Mouse (Mus musculus): Measurements from ENCODE around the gene Ciao2a. TPM values are rescaled to one million over a fixed set of nuclear protein-coding genes. Genes with fewer than 3 reads are reported as not detected.

The Ciao2a gene
- polyA plus RNA-seq, 1 experiment = 5.3 TPM

DNA sequence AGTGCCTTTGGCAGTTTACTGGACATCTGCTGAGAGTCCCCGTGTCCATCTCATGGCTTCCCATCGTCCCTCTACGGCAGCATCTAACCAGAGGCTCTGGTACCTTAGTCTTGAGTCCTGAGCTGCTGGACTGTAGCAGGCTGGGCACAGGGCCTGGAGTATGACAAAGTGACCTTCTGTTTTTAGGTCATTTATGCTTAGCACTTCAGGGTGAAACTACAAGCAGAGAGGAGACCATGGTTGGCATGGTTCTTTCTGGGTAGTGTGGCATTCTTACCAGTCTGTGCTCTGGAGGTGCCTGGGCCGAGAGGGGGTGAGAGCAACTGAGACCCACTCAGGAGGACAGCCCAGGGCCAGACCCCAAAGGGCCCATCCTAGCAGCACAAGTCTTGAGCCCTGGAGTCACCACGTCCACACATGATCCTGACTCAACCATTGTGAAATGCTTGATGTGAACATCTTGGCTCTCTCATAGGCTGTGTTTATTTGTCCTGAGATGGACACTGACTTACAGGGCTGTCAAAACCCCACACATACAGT, 47.0 kb downstream of the Ciao2a start:
- Histone ChIP-seq H3K4me1 (ENCODE audit: control insufficient read depth, insufficient read depth, insufficient read length, low read length) (peaks cover 4% of the 10 kb centered on the region; the same call in 1 of the 2 replicates), H3K27me3 (ENCODE audit: control insufficient read depth, insufficient read depth, low read length) (no peaks in the 10 kb centered on the region), H3K27ac (ENCODE audit: insufficient read depth, low read depth, low read length) (no peak overlapping the region), H3K36me3 (ENCODE audit: control insufficient read depth, insufficient read depth, low read length) (peaks cover 11% of the 10 kb centered on the region; the same call in 1 of the 2 replicates), H3K4me3 (ENCODE audit: low read depth, low read length) (no peak overlapping the region)
- 97% methylated on average over 5 of the region's 5 CpGs for WGBS
- TF ChIP-seq CTCF (IDR thresholded peaks at IDR 0.05; ENCODE audit: extremely low read depth, insufficient read length, insufficient replicate concordance, low read depth, low read length) (no peak), POLR2A (IDR thresholded peaks at IDR 0.05; ENCODE audit: low read depth, low read length) (no peak)

DNA sequence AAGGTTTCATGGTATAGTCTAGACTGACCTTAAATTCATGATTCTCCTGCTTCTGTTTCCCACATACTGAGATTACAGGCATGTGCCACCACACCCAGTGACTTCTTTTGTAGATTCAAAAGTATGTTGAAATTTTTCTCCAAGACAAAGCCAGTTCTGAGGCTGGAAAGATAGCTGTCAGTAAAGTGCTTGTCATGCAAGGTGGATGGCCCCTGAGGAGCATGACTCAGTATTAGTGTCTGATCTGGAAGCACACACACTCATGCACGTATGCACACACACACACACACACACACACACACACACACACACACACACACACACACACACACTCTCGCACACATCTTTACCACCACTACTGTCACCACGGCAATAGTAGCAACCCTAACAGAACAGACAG, 48.6 kb downstream of the Ciao2a start:
- 80% methylated on average over 3 of the region's 3 CpGs for WGBS
- H3K4me3 ChIP-seq (ENCODE audit: low read depth, low read length) = no peak overlapping the region
- TF ChIP-seq CTCF (IDR thresholded peaks at IDR 0.05; ENCODE audit: extremely low read depth, insufficient read length, insufficient replicate concordance, low read depth, low read length) = no peak
- no peak for TF ChIP-seq POLR2A (IDR thresholded peaks at IDR 0.05; ENCODE audit: low read depth, low read length)
- peaks cover 4% of the 10 kb centered on the region; the same call in 1 of the 2 replicates for H3K4me1 ChIP-seq (ENCODE audit: control insufficient read depth, insufficient read depth, insufficient read length, low read length)
- no peak overlapping the region for H3K27ac ChIP-seq (ENCODE audit: insufficient read depth, low read depth, low read length)
- H3K27me3 ChIP-seq (ENCODE audit: control insufficient read depth, insufficient read depth, low read length) = no peaks in the 10 kb centered on the region
- H3K36me3 ChIP-seq (ENCODE audit: control insufficient read depth, insufficient read depth, low read length) = no peaks in the 10 kb centered on the region

- H3K4me1 ChIP-seq (ENCODE audit: control insufficient read depth, insufficient read depth, insufficient read length, low read length) = peaks cover 21% of the 10 kb centered on the region; the same call in 1 of the 2 replicates
- WGBS = 68% methylated on average over 1 of the region's 1 CpGs
- no peaks in the 10 kb centered on the region for H3K36me3 ChIP-seq (ENCODE audit: control insufficient read depth, insufficient read depth, low read length)
- no peaks in the 10 kb centered on the region for H3K27me3 ChIP-seq (ENCODE audit: control insufficient read depth, insufficient read depth, low read length)
- TF ChIP-seq CTCF (IDR thresholded peaks at IDR 0.05; ENCODE audit: extremely low read depth, insufficient read length, insufficient replicate concordance, low read depth, low read length) = no peak
- TF ChIP-seq POLR2A (IDR thresholded peaks at IDR 0.05; ENCODE audit: low read depth, low read length) = no peak
- H3K4me3 ChIP-seq (ENCODE audit: low read depth, low read length) = no peak overlapping the region
- no peak overlapping the region for H3K27ac ChIP-seq (ENCODE audit: insufficient read depth, low read depth, low read length)
These were observed 51.6 kb downstream of the Ciao2a start for GRCm38 (mm10) chr9:66177975-66178374.

- peaks cover 32% of the 10 kb centered on the region for H3K4me1 ChIP-seq (ENCODE audit: control insufficient read depth, insufficient read depth, insufficient read length, low read length)
- H3K27ac ChIP-seq (ENCODE audit: insufficient read depth, low read depth, low read length) = no peak overlapping the region
- WGBS = 33% methylated on average over 6 of the region's 6 CpGs
These were observed 53.4 kb downstream of the Ciao2a start for GRCm38 (mm10) chr9:66179795-66180194.

DNA sequence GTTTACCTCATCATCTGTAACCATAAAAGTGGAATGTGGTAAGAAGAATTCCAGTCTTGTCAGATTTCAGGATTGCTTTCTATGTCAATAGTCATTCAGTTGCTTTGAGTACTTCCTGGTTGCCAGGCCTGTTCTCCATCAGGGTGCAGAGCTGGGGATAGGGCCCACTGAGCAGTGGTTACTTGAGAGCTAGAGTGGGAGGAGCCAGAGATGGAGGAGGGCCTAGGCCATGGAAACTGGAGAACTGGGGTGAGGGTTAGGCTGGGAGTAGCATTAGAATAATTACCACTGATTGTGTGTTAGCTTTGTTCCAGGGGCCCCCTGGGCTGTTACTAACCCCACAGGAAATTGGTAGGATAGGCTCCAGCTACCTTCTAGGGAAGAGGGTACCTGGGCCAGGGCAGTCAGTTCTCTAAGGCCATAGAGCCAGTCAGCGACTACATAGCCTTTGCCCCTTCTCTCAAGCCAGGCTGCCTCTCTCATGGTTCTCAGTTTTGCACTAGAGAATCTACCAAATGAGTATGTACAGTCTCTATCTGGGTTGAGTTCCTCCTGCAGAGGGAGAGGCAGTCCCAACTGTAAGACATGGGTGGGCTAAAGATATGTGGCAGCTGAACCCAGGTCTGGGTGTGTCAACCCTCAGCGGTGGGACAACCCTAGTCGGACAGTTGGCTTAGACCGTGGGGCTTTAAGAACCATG, 54.9 kb downstream of the Ciao2a start:
- 64% methylated on average over 4 of the region's 4 CpGs for WGBS
- Histone ChIP-seq H3K27me3 (ENCODE audit: control insufficient read depth, insufficient read depth, low read length) (no peaks in the 10 kb centered on the region), H3K27ac (ENCODE audit: insufficient read depth, low read depth, low read length) (peak overlapping the region; percentile 57; the same call in 1 of the 2 replicates), H3K4me1 (ENCODE audit: control insufficient read depth, insufficient read depth, insufficient read length, low read length) (peaks cover 28% of the 10 kb centered on the region), H3K36me3 (ENCODE audit: control insufficient read depth, insufficient read depth, low read length) (no peaks in the 10 kb centered on the region), H3K4me3 (ENCODE audit: low read depth, low read length) (no peak overlapping the region)
- TF ChIP-seq POLR2A (IDR thresholded peaks at IDR 0.05; ENCODE audit: low read depth, low read length) (no peak), CTCF (IDR thresholded peaks at IDR 0.05; ENCODE audit: extremely low read depth, insufficient read length, insufficient replicate concordance, low read depth, low read length) (no peak)

More at GRCm38 (mm10) chr9:66179795-66180194, 53.4 kb downstream of the Ciao2a start:
- Histone ChIP-seq H3K4me3 (ENCODE audit: low read depth, low read length) (no peak overlapping the region), H3K27me3 (ENCODE audit: control insufficient read depth, insufficient read depth, low read length) (no peaks in the 10 kb centered on the region), H3K36me3 (ENCODE audit: control insufficient read depth, insufficient read depth, low read length) (no peaks in the 10 kb centered on the region)
- TF ChIP-seq CTCF (IDR thresholded peaks at IDR 0.05; ENCODE audit: extremely low read depth, insufficient read length, insufficient replicate concordance, low read depth, low read length) (no peak), POLR2A (IDR thresholded peaks at IDR 0.05; ENCODE audit: low read depth, low read length) (no peak)

- 37% methylated on average over 11 of the region's 11 CpGs for WGBS
- Histone ChIP-seq H3K4me3 (ENCODE audit: low read depth, low read length) (no peak overlapping the region), H3K36me3 (ENCODE audit: control insufficient read depth, insufficient read depth, low read length) (no peaks in the 10 kb centered on the region), H3K27ac (ENCODE audit: insufficient read depth, low read depth, low read length) (peak overlapping the region; percentile 57), H3K27me3 (ENCODE audit: control insufficient read depth, insufficient read depth, low read length) (no peaks in the 10 kb centered on the region), H3K4me1 (ENCODE audit: control insufficient read depth, insufficient read depth, insufficient read length, low read length) (peaks cover 28% of the 10 kb centered on the region)
- no peak for TF ChIP-seq POLR2A (IDR thresholded peaks at IDR 0.05; ENCODE audit: low read depth, low read length)
- TF ChIP-seq CTCF (IDR thresholded peaks at IDR 0.05; ENCODE audit: extremely low read depth, insufficient read length, insufficient replicate concordance, low read depth, low read length) = no peak
These were observed 55.6 kb downstream of the Ciao2a start for GRCm38 (mm10) chr9:66181826-66182678.

DNA sequence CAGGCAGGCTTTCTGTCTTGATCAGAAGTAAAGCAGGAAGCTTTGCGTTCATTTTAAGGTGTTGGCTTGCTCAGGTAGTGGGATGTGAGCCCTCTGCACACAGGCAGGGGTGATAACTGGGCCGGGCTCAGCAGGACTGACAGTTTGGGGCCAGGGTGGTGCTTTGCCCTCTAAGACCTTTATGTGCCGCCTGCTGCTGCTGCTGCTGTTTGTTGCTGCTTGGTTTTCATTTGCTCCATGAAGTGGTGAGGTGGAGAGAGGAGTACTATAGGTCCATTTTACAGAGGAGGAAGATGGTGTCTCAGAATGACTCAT, 56.2 kb downstream of the Ciao2a start:
- Histone ChIP-seq H3K4me1 (ENCODE audit: control insufficient read depth, insufficient read depth, insufficient read length, low read length) (peaks cover 28% of the 10 kb centered on the region), H3K4me3 (ENCODE audit: low read depth, low read length) (no peak overlapping the region), H3K27ac (ENCODE audit: insufficient read depth, low read depth, low read length) (peak overlapping the region; percentile 57), H3K27me3 (ENCODE audit: control insufficient read depth, insufficient read depth, low read length) (no peaks in the 10 kb centered on the region), H3K36me3 (ENCODE audit: control insufficient read depth, insufficient read depth, low read length) (no peaks in the 10 kb centered on the region)
- WGBS = 40% methylated on average over 3 of the region's 3 CpGs
- TF ChIP-seq CTCF (IDR thresholded peaks at IDR 0.05; ENCODE audit: extremely low read depth, insufficient read length, insufficient replicate concordance, low read depth, low read length) (no peak), POLR2A (IDR thresholded peaks at IDR 0.05; ENCODE audit: low read depth, low read length) (no peak)

Measured in small intestine, adult 2 months (tissue).